Mouse (Mus musculus) left cerebral cortex, postnatal 25 days (tissue): ENCODE measurements around the gene Scyl1. TPM values are rescaled to one million over a fixed set of nuclear protein-coding genes. Genes with fewer than 3 reads are reported as not detected.
A peak's percentile ranks its signal among the peaks of the same experiment; 100 is the strongest.

Experiments used
- DNase-seq, 2 experiments: peaks; one replicate each; pipeline ENCODE4 v3.0.0; 2022; ENCODE audit warnings: low spot score in 2 of 2, mixed read lengths in 1 of 2
- intact Hi-C: fragments of 180-260 bp; cut with DNase I; formaldehyde crosslinking; loops from one replicate; pipeline ENCODE4 v1.15.1; 2025
- total RNA-seq, 2 experiments: library from RNA; stranded (reverse); gene quantifications; 2 replicates each; pipeline ENCODE4 v1.2.3; 2021

The Scyl1 gene
- total RNA-seq, 2 experiments from 2014 or later = 82.0 to 86.8 TPM

DNA sequence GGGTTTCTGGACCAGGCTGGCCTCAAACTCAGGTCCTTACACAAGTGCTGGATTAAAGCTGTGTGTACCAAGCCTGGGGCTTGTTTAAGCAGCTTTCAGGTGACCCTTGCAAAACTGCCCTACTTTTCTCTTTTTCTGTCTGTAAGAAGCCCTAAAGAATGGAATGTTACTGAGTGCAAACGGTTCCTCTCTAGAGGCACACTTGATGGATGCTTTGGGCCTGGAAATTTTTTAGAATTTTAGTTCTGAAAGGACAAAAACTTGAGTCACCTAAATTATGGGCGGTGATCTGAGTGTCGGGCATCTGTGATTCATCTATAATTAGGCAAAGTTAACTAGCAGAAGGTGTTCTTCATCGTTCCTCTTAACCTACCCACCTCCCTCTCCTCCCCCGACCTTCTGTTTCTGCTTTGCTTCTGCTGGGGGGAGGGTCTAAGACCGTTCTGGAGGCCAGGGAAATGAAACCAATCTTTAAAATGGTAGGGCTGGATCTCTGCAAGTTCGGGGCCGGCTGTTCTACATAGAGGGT lies 33.2 kb upstream of the Scyl1 start:
- peak; percentile 60 to 93 for DNase-seq
- intact Hi-C loops = no loop called here

DNA sequence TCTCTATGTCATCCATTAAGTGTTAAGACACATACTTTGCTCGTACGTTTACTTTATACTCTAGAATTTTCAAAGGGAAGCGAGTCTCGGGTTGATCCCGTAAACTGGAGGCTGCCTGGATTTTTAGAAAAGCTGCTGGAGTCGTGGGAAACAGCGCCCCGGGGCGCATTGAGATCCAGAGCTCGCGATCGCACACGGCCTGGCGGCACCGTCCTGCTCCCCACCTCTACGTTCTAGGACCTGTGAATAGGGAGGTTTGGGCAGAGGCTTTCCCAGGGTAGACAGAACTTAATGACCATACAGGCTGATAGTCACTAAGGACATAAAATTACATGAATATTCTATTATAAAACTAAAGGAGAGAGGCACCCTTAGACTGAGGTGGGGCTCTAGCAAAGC lies 32.7 kb upstream of the Scyl1 start:
- DNase-seq = no peak
- intact Hi-C loops = loop anchor here (1.0 to 2.0 kb wide), 3 partner anchors 8 to 42 kb away; no protein-coding TSS in a partner anchor

- intact Hi-C loops = loop anchor here (1.0 to 2.0 kb wide), 3 partner anchors 9 to 43 kb away; no protein-coding TSS in a partner anchor
- DNase-seq = peak; percentile 99
Observed at GRCm38 (mm10) chr19:5803041-5803880, 32.0 kb upstream of the Scyl1 start.

DNA sequence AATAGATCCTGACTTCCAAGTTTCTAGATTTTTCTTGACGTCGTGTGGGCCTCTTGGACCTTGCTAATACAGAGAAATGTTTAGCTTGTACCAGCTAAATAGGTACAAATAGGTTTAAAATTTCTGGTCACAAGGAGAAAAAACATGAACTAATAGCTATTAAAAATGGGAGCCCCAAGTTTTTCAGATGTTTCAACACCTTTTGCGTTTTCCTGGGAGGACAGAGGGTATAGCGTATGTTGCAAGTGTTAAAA lies 31.5 kb upstream of the Scyl1 start:
- DNase-seq = peak in 1 of 2 experiments; percentile 47
- intact Hi-C loops = loop anchor here (1.0 to 2.0 kb wide), 3 partner anchors 10 to 44 kb away; no protein-coding TSS in a partner anchor

GRCm38 (mm10) chr19:5802011-5802786 lies 31.0 kb upstream of the Scyl1 start:
- intact Hi-C loops = loop anchor here (2.0 kb wide), 1 partner anchor 17 kb away; no protein-coding TSS in a partner anchor
- peak; percentile 95 to 97 for DNase-seq

- DNase-seq = no peak
- intact Hi-C loops = no loop called here
Observed at GRCm38 (mm10) chr19:5801432-5801964, 30.3 kb upstream of the Scyl1 start.

DNA sequence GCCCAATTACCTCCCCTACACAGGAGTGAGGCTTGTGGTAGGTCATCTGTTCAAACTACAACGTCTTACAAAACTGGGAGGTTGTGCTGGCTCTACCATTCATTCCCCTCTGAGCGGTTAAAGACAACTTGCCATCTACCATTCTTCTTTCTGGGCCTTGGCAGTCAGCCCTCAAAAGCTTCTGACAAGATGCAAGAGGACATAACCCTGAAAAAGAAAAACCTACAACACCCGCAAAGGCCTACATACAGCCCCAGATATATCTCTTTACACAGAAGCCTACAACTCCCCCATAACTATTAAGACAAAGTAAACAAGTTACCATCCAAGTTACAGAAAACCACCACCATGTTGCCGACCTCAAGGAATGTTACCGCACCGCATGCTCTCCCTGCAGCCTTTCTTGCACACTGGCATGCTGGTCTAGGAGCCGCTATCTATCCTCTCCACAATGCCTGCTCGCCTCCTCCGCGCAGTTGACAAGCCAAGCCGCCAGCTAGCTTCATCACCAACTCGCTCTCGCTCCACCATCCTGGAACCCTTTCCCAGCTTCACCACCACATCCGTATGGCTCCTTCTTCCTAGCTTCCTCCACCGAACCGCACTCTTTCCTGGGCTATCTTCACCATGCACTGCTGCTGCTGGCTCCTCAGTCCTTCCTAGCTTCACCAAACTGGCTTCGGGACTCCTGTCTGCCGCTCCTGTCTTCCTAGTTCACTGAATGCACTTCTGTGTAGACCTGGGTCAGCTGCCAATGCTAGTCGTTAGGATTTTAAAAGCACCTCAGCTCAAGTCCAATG lies 29.6 kb upstream of the Scyl1 start:
- no peak for DNase-seq
- intact Hi-C loops = no loop called here

- intact Hi-C loops = no loop called here
- DNase-seq = no peak
Observed at GRCm38 (mm10) chr19:5800350-5800631, 29.1 kb upstream of the Scyl1 start.

GRCm38 (mm10) chr19:5799566-5800349 lies 28.5 kb upstream of the Scyl1 start:
- DNase-seq = no peak
- intact Hi-C loops = no loop called here

DNA sequence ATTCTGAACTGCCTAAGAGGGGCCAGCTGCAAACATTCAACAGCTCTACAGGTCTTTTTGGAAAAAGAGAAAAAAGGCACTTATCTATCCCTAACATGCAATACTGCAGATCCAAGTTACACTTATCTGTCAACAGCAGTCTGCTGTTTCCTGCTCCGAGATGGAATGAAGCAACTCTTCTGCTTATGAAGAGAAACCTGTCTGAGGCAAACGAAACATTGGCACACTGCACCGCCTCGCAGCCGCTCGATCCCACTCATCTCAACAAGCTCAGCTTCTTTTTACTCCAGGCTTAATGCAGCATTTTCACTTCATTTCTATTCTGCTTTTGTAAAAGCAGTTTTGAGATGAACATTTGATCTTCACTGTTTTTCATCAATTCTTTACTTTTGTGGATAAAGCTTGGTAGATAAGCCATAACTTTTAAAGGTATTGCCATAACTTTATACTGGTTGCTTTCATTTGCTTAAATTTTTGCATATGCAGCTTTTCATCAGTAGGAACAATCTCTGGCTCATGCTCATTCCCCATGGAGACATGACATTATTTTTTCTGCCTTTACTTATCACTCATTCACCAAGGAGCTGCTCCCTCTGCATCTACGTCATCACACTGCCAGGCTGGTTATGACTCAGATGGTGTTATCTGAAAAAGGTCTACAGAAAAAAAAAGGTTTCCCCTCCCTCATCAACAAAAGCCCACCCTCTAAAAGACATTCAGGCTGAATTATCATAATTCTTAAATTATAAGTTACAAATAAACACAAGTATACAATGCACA lies 27.7 kb upstream of the Scyl1 start:
- intact Hi-C loops = no loop called here
- no peak for DNase-seq

GRCm38 (mm10) chr19:5797381-5798111 lies 26.3 kb upstream of the Scyl1 start:
- DNase-seq = no peak
- intact Hi-C loops = no loop called here

DNA sequence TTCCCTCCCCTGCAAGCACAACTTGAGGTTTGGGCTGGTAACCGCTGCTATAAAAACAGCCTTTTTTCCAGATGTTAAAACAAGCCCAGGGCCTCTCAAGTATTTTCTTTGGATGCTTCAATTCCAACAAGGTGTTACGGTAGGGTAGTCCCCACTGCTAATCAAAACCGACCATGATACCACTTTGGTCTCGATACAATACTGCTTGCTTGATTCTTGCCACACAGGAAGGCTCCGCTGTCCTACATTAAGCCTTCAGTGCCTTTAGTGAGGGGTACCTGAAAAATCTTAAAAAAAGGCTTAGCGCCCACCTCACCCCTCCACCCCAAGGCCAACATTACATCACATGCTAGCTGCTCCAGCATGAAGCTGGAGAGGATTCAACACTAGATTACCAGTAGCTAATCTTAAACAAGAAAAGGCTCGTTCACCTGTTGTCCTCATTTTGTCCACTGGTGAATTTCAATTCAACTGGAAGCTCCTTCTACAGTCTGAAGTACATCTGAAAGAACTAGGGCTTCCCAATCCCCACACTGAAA lies 25.4 kb upstream of the Scyl1 start:
- intact Hi-C loops = no loop called here
- DNase-seq = no peak

- DNase-seq = no peak
- intact Hi-C loops = no loop called here
Observed at GRCm38 (mm10) chr19:5795668-5796572, 24.7 kb upstream of the Scyl1 start.

DNA sequence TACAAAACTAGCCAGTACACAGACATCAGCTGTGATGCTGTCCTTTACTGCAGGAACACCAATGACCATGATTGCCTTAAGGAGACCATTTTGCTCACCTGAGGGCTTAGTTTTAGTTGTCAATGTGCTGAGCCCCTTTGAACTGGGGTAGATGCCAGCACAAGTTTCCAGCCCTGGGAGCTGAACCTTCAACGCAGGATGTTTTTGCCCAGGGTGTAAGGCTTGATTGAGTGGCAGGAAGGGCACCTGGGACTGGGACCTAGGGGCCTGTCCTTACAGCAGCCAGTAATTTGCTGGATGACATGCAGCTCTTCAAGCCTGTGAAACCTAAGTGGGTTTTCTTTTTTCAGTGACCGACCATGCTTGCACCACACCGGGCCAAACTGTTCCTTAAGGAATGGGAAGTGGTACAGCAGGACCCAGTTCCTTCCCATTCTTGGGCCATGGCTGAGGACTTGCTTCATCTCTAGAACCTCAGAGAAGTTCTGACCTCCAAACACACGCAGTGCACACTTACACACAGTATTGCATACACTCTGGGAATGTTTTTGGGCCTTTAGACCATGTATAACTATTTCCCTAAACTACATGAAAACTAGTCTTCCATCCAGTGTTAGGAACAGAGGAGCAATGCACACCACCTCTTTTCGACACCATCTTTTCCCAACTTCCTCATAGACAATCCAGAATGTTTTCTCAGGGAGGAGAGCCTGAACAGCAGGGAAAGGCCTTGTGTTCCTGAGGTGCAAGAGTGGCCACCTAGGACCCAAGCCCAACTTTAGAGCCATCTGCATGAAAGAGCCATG lies 23.8 kb upstream of the Scyl1 start:
- peak in 1 of 2 experiments; percentile 46 for DNase-seq
- intact Hi-C loops = no loop called here

GRCm38 (mm10) chr19:5793917-5794770 lies 22.9 kb upstream of the Scyl1 start:
- DNase-seq = peak in 1 of 2 experiments; percentile 72
- intact Hi-C loops = loop anchor here (1.0 kb wide), 1 partner anchor 56 kb away; no protein-coding TSS in a partner anchor
